Mouse (Mus musculus): ENCODE measurements at regions not wholly inside any gene's neighbourhood (a gene's known extent, or its start where the extent isn't known, plus 50 kb on each side); places are given as distances from the start of the nearest gene placed in this dataset.

DNA sequence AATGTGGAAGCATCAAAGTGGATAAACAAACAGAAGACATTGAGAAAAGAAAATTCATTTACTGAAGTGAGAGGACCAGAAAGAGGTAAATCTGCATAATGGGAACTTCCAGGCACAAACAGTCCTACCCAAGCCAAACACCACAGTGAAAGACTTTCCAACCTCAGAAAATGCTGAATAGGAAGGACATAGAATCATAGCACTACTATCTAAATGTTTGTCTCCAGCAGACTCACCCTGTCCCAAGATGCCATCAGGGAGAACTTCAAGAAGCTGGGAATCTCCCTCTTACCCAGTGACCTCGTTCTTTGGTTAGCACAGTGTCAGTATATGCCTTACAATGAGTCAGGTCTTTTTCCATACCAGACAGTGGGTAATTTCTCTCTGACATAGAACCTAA, 783.4 kb downstream of the Stpg2 start:
- no peak; the same call in 1 of the 2 replicates for TF ChIP-seq HCFC1 (IDR thresholded peaks at IDR 0.05; ENCODE audit: low read depth, low read length)
- TF ChIP-seq PAX5 (IDR thresholded peaks at IDR 0.05; ENCODE audit: low read length): no peak
- TF ChIP-seq ELF1 (IDR thresholded peaks at IDR 0.05; ENCODE audit: low read depth, low read length): no peak; the same call in 1 of the 2 replicates
- no peak for TF ChIP-seq USF2 (conservative IDR thresholded peaks at IDR 0.05; ENCODE audit: low read depth, low read length)
- peak; percentile 72; the same call in 1 of the 2 replicates for TF ChIP-seq CHD2 (IDR thresholded peaks at IDR 0.05; ENCODE audit: low read length)
- no peak for TF ChIP-seq MXI1 (IDR thresholded peaks at IDR 0.05; ENCODE audit: low read depth, low read length)
- no peak for TF ChIP-seq NELFE (IDR thresholded peaks at IDR 0.05; ENCODE audit: low read depth, low read length)
- TF ChIP-seq EP300 (IDR thresholded peaks at IDR 0.05; ENCODE audit: low read length): peak; percentile 95
- peak; percentile 70 for TF ChIP-seq BHLHE40 (IDR thresholded peaks at IDR 0.05; ENCODE audit: low read depth, low read length)
- TF ChIP-seq JUN (IDR thresholded peaks at IDR 0.05; ENCODE audit: insufficient read depth, low read depth, low read length): peak; percentile 59; the same call in 1 of the 2 replicates
- peak; percentile 74 for TF ChIP-seq ETS1 (conservative IDR thresholded peaks at IDR 0.05; ENCODE audit: low read depth, low read length)
- no peak for TF ChIP-seq ZMIZ1 (IDR thresholded peaks at IDR 0.05; ENCODE audit: low read depth, low read length)
- no peak for TF ChIP-seq TBP (conservative IDR thresholded peaks at IDR 0.05; ENCODE audit: low read depth, low read length)
- TF ChIP-seq CHD1 (IDR thresholded peaks at IDR 0.05; ENCODE audit: low read depth, low read length): no peak; the same call in 1 of the 2 replicates
- no peak for TF ChIP-seq ZC3H11A (IDR thresholded peaks at IDR 0.05; ENCODE audit: low read depth, low read length)
- TF ChIP-seq RAD21 (IDR thresholded peaks at IDR 0.05; ENCODE audit: low read depth, low read length): no peak; the same call in none of the 2 replicates
- no peak for TF ChIP-seq USF1 (IDR thresholded peaks at IDR 0.05; ENCODE audit: low read depth, low read length)
- no peak for TF ChIP-seq UBTF (IDR thresholded peaks at IDR 0.05; ENCODE audit: low read depth, low read length)
- 0 out of 2 replicates have a peak, but pooled peaks have one; percentile 73 for TF ChIP-seq E2F4 (IDR thresholded peaks at IDR 0.05; ENCODE audit: insufficient replicate concordance, low read depth, low read length)
- no peak for TF ChIP-seq KAT2A (IDR thresholded peaks at IDR 0.05; ENCODE audit: insufficient replicate concordance, low read length)
- no peak for TF ChIP-seq MAZ (IDR thresholded peaks at IDR 0.05; ENCODE audit: low read depth, low read length)
- TF ChIP-seq ZKSCAN1 (IDR thresholded peaks at IDR 0.05; ENCODE audit: borderline replicate concordance, low read depth, low read length): no peak
- peak; percentile 91 for TF ChIP-seq IRF4 (IDR thresholded peaks at IDR 0.05; ENCODE audit: low read depth, low read length)
- TF ChIP-seq ZNF384 (IDR thresholded peaks at IDR 0.05; ENCODE audit: low read depth, low read length): 0 out of 2 replicates have a peak, but pooled peaks have one; percentile 7
- peak; percentile 91 for TF ChIP-seq MEF2A (IDR thresholded peaks at IDR 0.05; ENCODE audit: borderline replicate concordance, low read depth, low read length)
- TF ChIP-seq MAX (IDR thresholded peaks at IDR 0.05; ENCODE audit: low read length): no peak
- no peak for TF ChIP-seq POLR2AphosphoS2 (IDR thresholded peaks at IDR 0.05; ENCODE audit: low read depth, low read length)
- no peak for TF ChIP-seq JUND (conservative IDR thresholded peaks at IDR 0.05; ENCODE audit: low read depth, low read length)
- no peak; the same call in 1 of the 2 replicates for TF ChIP-seq SMC3 (IDR thresholded peaks at IDR 0.05; ENCODE audit: low read depth, low read length)
- TF ChIP-seq GABPA (IDR thresholded peaks at IDR 0.05; ENCODE audit: insufficient replicate concordance, low read depth, low read length): no peak
- TF ChIP-seq MYC (IDR thresholded peaks at IDR 0.05; ENCODE audit: low read depth, low read length): no peak; the same call in 1 of the 2 replicates
- TF ChIP-seq SIN3A (IDR thresholded peaks at IDR 0.05; ENCODE audit: low read length): peak; percentile 38; the same call in 1 of the 2 replicates
- TF ChIP-seq RCOR1 (conservative IDR thresholded peaks at IDR 0.05; ENCODE audit: low read depth, low read length): peak; percentile 14; the same call in 1 of the 2 replicates
- TF ChIP-seq CTCF (conservative IDR thresholded peaks at IDR 0.05 in 1 of 2, IDR thresholded peaks at IDR 0.05 in 1 of 2; ENCODE audit: low read depth in 2 of 2, low read length in 2 of 2): no peak
- TF ChIP-seq MAFK (IDR thresholded peaks at IDR 0.05; ENCODE audit: insufficient replicate concordance, low read length): peak; percentile 93
- TF ChIP-seq NRF1 (IDR thresholded peaks at IDR 0.05; ENCODE audit: low read depth, low read length): no peak
- 0 out of 2 replicates have a peak, but pooled peaks have one; percentile 73 for TF ChIP-seq TCF12 (IDR thresholded peaks at IDR 0.05; ENCODE audit: low read depth, low read length)
- no peak for TF ChIP-seq POLR2A (IDR thresholded peaks at IDR 0.05; ENCODE audit: low read depth, low read length)
- H3K9me3 ChIP-seq (replicated peaks; ENCODE audit: low read length): no peaks in the 10 kb centered on the region
- peak overlapping the region; percentile 78 for H3K27ac ChIP-seq (ENCODE audit: insufficient read depth, low read depth)
- no peak overlapping the region for H3K4me3 ChIP-seq (replicated peaks in 1 of 3; ENCODE audit: low read depth in 2 of 3, low read length in 2 of 3, poor library complexity in 1 of 3)
- H3K4me2 ChIP-seq (ENCODE audit: insufficient read depth, low read depth, poor library complexity, severe bottlenecking): peak overlapping the region; percentile 97
- H3K79me2 ChIP-seq (replicated peaks; ENCODE audit: control insufficient read depth, extremely low read depth, insufficient read depth, poor library complexity, severe bottlenecking): no peaks in the 10 kb centered on the region
- H3K27me3 ChIP-seq (replicated peaks): no peaks in the 10 kb centered on the region
- in situ Hi-C loops (cut with MboI; ENCODE audit: low pct_ligation_motif_present, low pct_unique_long_range_greater_than_20kb, low sequenced_read_pairs) (no loop called here), dilution Hi-C loops (cut with MboI; ENCODE audit: extremely low pct_ligation_motif_present, extremely low pct_unique_long_range_greater_than_20kb, low sequenced_read_pairs) (no loop called here)
- H3K9ac ChIP-seq (ENCODE audit: insufficient read depth, low read depth): peak overlapping the region; percentile 37
- H3K4me1 ChIP-seq (ENCODE audit: control insufficient read depth in 1 of 2, insufficient read depth in 2 of 2): peaks cover 9 to 23% of the 10 kb centered on the region in 2 experiments
- DNase-seq (ENCODE audit: extremely low read depth): peak; percentile 89
- H3K36me3 ChIP-seq (replicated peaks in 1 of 2; ENCODE audit: control insufficient read depth in 1 of 2, insufficient read depth in 1 of 2, low read length in 1 of 2): no peaks in the 10 kb centered on the region

Measured in CH12.LX (cell line).